Mouse (Mus musculus): ENCODE data around the gene Mctp2.

Mctp2 gene

GRCm38 (mm10) chr7:72306382-72306841, at the start of gene Mctp2:
TSS of gene Mctp2 (minus strand) at chr7:72306608.
- in situ Hi-C loops (cut with MboI, MseI), result loop anchor here (5.0 to 10.0 kb wide), 2 partner anchors 36 to 62 kb away; no protein-coding TSS in a partner anchor

GRCm38 (mm10) chr7:72345901-72346300, 39.5 kb upstream of the Mctp2 start:
- in situ Hi-C loops (cut with MboI, MseI), result loop anchor here (5.0 kb wide), 1 partner anchor 104 kb away; no protein-coding TSS in a partner anchor

GRCm38 (mm10) chr7:72343751-72344150, 37.3 kb upstream of the Mctp2 start:
- in situ Hi-C loops (cut with MboI, MseI), result loop anchor here in 1 of 2 experiments (5.0 kb wide), 1 partner anchor 36 kb away; the partner anchor contains the start of gene Mctp2

- in situ Hi-C loops (cut with MboI, MseI), result loop anchor here in 1 of 2 experiments (5.0 kb wide), 1 partner anchor 36 kb away; the partner anchor contains the start of gene Mctp2
Observed at GRCm38 (mm10) chr7:72342822-72343221, 36.4 kb upstream of the Mctp2 start.

DNA sequence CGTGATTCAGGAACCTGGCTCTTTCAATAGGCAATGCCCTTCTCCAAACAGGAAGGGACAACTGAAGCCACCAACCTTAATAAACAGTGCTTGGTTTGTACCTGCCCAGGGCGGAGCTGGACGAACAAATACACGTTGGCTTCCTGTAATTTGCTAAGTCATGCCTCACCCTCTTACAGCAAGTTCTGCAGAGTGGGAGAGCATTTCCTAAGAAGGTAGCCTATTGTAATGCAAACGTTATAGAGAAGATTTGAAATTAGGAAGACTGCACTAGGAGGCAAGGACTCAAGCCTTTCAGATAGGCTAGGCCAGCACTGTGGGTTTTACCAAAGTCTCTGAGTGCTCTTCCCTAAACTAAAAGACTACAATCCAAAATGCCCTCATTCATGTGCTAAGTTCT, 19.6 kb upstream of the Mctp2 start:
- in situ Hi-C loops (cut with MboI, MseI), result no loop called here

- in situ Hi-C loops (cut with MboI, MseI), result no loop called here
Observed at GRCm38 (mm10) chr7:72320906-72321305, 14.5 kb upstream of the Mctp2 start.

DNA sequence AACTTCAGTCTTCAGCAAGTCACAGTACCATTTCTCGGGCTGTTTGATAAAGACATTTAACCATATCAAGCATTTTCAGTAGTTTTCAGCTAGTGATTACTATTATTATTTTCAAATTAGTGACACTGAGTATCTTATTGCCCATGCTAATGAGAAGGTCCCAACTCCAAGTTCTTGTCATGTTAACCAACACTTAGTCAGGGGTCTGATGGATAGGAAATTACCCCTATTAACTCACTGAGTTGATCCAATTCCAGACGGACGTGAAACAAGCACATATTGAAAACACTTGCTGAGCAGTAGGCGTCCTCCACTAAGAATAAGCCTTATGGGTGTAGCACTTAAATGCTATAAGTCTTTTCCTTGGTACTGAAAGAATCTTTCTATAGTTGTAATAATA, 14.0 kb upstream of the Mctp2 start:
- in situ Hi-C loops (cut with MboI, MseI), result no loop called here

- in situ Hi-C loops (cut with MboI, MseI), result no loop called here
Observed at GRCm38 (mm10) chr7:72314395-72315060, 8.1 kb upstream of the Mctp2 start.

- in situ Hi-C loops (cut with MboI, MseI), result no loop called here
Observed at GRCm38 (mm10) chr7:72313908-72314307, 7.5 kb upstream of the Mctp2 start.

DNA sequence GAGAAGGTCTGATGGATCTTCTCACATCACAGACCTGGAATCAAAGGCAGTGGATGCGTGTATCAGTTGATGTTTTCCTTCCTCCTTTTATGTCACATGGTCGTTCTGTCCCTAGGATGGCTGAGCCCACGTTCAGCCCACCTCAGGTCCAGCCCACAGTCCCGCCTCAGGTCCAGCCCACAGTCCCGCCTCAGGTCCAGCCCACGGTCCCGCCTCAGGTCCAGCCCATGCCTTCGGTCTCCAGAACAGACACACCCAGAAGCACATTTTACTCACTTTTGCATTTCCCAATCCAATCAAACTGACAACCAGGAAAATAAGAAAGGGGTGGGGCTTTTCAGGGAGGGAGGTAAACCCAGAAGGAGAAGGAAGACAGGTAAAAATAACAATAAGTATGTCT, 5.2 kb upstream of the Mctp2 start:
- in situ Hi-C loops (cut with MboI, MseI), result no loop called here

DNA sequence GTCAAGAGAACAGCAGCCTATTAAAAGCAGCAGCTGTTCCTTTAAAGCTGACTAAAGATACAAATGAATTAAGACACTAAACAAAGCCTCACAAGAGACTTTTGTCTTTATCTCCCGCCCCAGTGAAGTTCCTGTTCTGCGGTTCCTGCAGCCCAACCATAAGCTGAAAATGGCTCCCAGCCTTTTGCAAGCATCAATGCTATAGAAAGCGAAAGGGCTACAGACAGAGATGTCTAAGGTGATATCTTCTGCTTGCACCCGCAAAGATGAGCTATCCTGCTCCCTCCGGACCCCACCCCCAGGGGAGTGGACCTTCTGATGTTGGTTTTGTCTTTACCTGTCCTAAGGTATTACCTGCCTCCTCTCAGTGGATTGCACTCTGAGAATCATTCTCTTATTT, 1.7 kb upstream of the Mctp2 start:
- in situ Hi-C loops (cut with MboI, MseI), result loop anchor here (5.0 to 10.0 kb wide), 2 partner anchors 34 to 63 kb away; no protein-coding TSS in a partner anchor

DNA sequence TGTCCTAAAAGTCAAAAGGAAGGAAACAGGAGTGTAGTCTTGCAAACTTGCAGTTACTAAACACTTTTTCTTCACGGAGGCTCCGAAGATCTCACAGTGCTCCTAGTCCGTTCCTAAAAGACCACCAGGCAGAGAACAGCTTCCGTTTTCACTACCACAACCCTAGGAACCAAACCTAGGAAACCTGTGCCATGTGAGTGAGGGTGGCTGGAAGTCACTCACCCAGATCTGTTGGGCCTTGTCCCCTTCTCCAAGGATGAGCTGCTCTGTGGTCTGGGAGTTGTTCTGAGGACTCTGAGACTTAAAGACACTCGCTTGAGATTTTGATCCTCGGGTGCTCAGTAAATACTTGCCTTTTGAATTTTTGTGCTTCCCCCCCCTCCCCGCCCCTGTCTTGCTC, 439 bp upstream of the Mctp2 start:
- in situ Hi-C loops (cut with MboI, MseI), result loop anchor here (5.0 to 10.0 kb wide), 2 partner anchors 35 to 62 kb away; no protein-coding TSS in a partner anchor

GRCm38 (mm10) chr7:72305971-72306370, 437 bp downstream of the Mctp2 start:
- in situ Hi-C loops (cut with MboI, MseI), result loop anchor here (5.0 to 10.0 kb wide), 2 partner anchors 36 to 61 kb away; no protein-coding TSS in a partner anchor

GRCm38 (mm10) chr7:72301667-72302066, 4.7 kb downstream of the Mctp2 start:
- in situ Hi-C loops (cut with MboI, MseI), result loop anchor here in 1 of 2 experiments (10.0 kb wide), 1 partner anchor 57 kb away; no protein-coding TSS in a partner anchor

DNA sequence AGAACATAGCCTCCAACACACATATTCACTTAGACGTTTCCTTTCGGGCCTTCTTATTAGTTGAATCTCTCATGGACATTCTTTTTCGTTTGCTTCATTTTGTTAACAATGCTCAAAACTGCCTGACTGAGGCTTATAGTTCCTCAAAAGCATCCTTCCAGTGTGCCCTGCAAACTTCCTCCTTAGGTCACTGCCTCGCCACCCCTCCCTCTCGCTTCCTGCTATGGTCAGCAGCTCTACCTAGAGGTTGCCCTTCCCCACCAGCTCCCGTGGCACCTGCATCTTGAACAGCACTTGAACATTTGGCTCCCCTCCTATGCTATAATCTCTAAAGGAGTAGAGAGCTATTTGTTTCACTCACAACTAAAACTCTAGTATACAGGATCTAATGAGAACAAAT, 6.7 kb downstream of the Mctp2 start:
- in situ Hi-C loops (cut with MboI, MseI), result loop anchor here in 1 of 2 experiments (10.0 kb wide), 1 partner anchor 55 kb away; no protein-coding TSS in a partner anchor

GRCm38 (mm10) chr7:72297013-72297412, 9.4 kb downstream of the Mctp2 start:
- in situ Hi-C loops (cut with MboI, MseI), result no loop called here

DNA sequence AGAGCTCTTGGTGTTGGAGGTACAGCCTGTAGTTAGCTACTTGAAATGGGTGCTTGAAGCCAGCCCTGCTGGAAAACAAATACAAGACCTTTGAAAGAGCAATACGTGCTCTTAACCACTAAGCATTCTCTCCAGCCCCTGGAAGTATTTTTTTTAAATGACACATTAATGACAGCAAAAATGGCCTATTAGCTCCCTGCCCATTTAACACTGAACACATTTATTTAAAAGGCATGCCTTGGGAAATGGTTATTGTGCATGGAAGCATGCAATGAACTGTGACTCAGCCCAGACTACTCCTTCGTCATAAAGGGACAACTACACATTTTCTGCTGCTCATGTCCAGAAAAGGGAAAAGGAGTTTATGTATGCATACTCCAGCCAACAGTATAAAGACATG, 10.2 kb downstream of the Mctp2 start:
- in situ Hi-C loops (cut with MboI, MseI), result no loop called here

DNA sequence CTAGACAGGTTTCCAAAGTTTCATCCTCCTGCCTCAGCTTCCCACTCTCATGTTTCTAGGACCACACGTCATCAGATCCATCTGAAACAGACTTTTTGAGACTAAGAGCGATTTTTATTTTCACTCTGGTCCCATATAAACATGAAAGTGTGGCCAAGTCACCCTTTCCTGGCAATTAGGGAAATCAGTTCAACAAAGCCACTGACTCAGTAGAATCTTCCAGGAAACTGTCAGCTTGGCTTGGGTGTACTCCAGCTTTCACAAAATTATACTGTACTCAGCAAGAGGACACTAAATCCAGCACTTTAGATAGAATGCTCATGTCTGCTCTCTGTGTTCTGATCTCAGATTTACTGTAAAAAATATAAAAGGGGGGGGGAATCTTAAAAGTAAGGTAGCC, 11.5 kb downstream of the Mctp2 start:
- in situ Hi-C loops (cut with MboI, MseI), result no loop called here

GRCm38 (mm10) chr7:72293784-72294538, 12.4 kb downstream of the Mctp2 start:
- in situ Hi-C loops (cut with MboI, MseI), result no loop called here

- in situ Hi-C loops (cut with MboI, MseI), result no loop called here
Observed at GRCm38 (mm10) chr7:72292232-72292913, 14.0 kb downstream of the Mctp2 start.

DNA sequence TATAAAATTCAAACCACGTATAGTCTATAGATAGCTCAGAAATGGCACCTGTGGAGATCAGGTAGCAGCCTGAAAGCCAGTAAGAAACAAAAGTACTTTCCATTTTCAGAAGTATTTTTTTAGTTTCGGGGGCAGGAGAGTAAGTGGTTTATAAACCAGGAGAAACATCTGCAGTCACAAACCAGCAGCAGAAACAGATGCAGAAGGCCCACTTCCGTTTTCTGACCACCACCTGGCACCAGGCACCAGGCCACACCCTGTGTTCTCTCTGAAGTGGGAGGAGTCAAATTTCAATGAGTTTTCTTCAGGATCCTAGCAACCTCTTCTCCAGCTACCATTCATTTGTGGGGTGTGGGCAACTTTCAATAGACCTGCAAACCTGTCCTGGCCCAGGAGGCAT, 25.7 kb downstream of the Mctp2 start:
- in situ Hi-C loops (cut with MboI, MseI), result no loop called here

- in situ Hi-C loops (cut with MboI, MseI), result no loop called here
Observed at GRCm38 (mm10) chr7:72278412-72278811, 28.0 kb downstream of the Mctp2 start.
